Mouse (Mus musculus): ENCODE measurements at regions not wholly inside any gene's neighbourhood (a gene's known extent, or its start where the extent isn't known, plus 50 kb on each side); places are given as distances from the start of the nearest gene placed in this dataset.

DNA sequence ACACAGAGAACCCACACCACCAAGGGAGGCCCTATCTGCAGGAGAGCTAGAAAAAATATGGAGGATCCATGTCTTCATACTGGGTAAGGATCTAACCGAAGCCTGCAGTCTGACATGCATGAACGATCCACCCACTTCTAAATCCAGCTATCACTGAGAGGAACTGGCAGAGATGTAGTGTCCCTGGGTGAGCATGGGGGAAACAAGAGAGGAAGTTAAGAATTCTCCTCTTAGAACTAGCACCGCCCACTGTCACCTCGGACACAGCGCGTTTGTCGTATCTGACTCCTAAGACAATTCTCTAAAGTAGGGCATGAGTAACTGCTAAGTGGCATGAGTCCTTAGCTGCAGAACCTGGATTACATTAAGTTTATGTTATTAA lies 112.8 kb upstream of the Azi2 start:
- TF ChIP-seq CTCF (IDR thresholded peaks at IDR 0.05; ENCODE audit: low read depth, low read length) (no peak), EP300 (IDR thresholded peaks at IDR 0.05; ENCODE audit: insufficient read depth, low read depth, low read length) (no peak)

All from ES-Bruce4 (cell line).